Mouse (Mus musculus) left cerebral cortex, adult 2 months (tissue): ENCODE data around the gene Acod1. TPM values are rescaled to one million over a fixed set of nuclear protein-coding genes. Genes with fewer than 3 reads are reported as not detected.
A peak's percentile ranks its signal among the peaks of the same experiment; 100 is the strongest.

Experiments used
- DNase-seq, 2 experiments: peaks; one replicate each; pipeline ENCODE4 v3.0.0; 2021 to 2022; ENCODE audit warnings: low spot score in 2 of 2, mixed read lengths in 1 of 2; ENCODE audit errors: extremely low spot score in 1 of 2
- H3K27ac ChIP-seq: fragments of 200-600 bp; 2 replicates; pipeline ENCODE4 v1.8.1; 2022
- H3K4me3 ChIP-seq: fragments of 200-600 bp; 2 replicates; pipeline ENCODE4 v1.8.1; 2022
- CTCF ChIP-seq: fragments of 200-600 bp; IDR thresholded peaks from 2 replicates; pipeline ENCODE4 v1.8.1; 2022; ENCODE audit warnings: antibody characterized with exemption, mild to moderate bottlenecking, moderate library complexity
- intact Hi-C: fragments of 180-260 bp; cut with DNase I; formaldehyde crosslinking; loops from one replicate; pipeline ENCODE4 v1.15.1; 2025
- total RNA-seq, 2 experiments: library from RNA; stranded (reverse); gene quantifications; 2 replicates each; pipeline ENCODE4 v1.2.3; 2021

The Acod1 gene
- total RNA-seq, 2 experiments from 2014 or later, result not detected

- no peak for TF ChIP-seq CTCF
- intact Hi-C loops, result loop anchor here (10.0 kb wide), 2 partner anchors 378 to 568 kb away; no protein-coding TSS in a partner anchor
- Histone ChIP-seq H3K27ac (no peak overlapping the region), H3K4me3 (peak overlapping the region; percentile 97; the same call in 1 of the 2 replicates)
- DNase-seq, result no peak
Measured at GRCm38 (mm10) chr14:103096621-103097020, 49.8 kb downstream of the Acod1 start.

GRCm38 (mm10) chr14:103098213-103098586 lies 51.4 kb downstream of the Acod1 start:
- no peak for TF ChIP-seq CTCF
- no peak for DNase-seq
- intact Hi-C loops, result loop anchor here (10.0 kb wide), 2 partner anchors 377 to 567 kb away; no protein-coding TSS in a partner anchor
- Histone ChIP-seq H3K27ac (peak overlapping the region; percentile 90), H3K4me3 (peak overlapping the region; percentile 97)

- Histone ChIP-seq H3K27ac (peak overlapping the region; percentile 99), H3K4me3 (peak overlapping the region; percentile 97)
- DNase-seq, result peak; percentile 78 to 83
- intact Hi-C loops, result loop anchor here (1.0 to 10.0 kb wide), 3 partner anchors 28 to 566 kb away; partner anchors contain the start of gene Cln5
- TF ChIP-seq CTCF, result no peak
Measured at GRCm38 (mm10) chr14:103098587-103099235, 51.9 kb downstream of the Acod1 start.

DNA sequence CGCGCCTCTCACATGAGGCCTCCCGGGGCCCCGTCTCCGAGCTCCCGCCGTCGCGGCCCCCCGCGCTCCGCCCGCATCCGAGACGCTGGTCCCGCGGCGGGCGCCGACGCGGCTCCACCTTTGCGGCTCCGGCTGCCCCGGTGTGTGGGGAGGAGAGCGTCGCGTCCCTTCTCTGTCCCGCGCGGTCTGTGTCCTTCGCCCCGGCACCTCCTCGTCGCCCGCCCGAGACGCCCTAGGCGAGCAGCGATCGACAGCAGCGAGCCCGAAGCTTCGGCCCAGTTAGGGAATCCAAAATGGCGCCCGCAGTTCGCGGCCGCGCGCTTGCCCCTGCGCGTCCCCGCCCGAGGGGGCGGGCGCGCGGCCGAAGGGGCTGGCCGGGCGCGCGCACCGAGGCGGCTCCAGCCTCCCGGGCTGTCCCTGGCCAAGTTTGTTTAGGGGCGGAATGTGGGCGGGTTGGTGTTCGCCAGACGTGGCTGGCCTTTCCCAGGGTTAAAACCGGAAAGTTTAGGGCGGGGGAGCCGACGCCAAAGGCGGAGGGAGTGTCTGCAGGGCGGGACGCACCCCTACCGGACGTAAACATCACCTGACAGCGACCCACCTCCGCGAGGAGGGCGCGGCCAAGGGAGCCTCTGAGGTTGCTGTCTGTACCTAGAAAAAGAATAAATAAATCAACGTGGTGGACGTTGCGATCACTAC lies 52.6 kb downstream of the Acod1 start, which contains the start of gene Fbxl3:
TSS of gene Fbxl3 (minus strand) at position 329 of the 696 bp plus-strand sequence.
- peak within 1 kb of the TSS; percentile 99 for H3K27ac ChIP-seq
- intact Hi-C loops, result loop anchor here (1.0 to 10.0 kb wide), 3 partner anchors 29 to 565 kb away; partner anchors contain the start of gene Cln5
- peak; percentile 82 to 84 for DNase-seq
- no peak; the same call in 1 of the 2 replicates for TF ChIP-seq CTCF
- H3K4me3 ChIP-seq, result peak within 1 kb of the TSS; percentile 97

GRCm38 (mm10) chr14:103100296-103100695 lies 53.5 kb downstream of the Acod1 start:
- H3K4me3 ChIP-seq, result no peak overlapping the region
- no peak for DNase-seq
- no peak for TF ChIP-seq CTCF
- intact Hi-C loops, result no loop called here
- H3K27ac ChIP-seq, result peak overlapping the region; percentile 99; the same call in 1 of the 2 replicates

DNA sequence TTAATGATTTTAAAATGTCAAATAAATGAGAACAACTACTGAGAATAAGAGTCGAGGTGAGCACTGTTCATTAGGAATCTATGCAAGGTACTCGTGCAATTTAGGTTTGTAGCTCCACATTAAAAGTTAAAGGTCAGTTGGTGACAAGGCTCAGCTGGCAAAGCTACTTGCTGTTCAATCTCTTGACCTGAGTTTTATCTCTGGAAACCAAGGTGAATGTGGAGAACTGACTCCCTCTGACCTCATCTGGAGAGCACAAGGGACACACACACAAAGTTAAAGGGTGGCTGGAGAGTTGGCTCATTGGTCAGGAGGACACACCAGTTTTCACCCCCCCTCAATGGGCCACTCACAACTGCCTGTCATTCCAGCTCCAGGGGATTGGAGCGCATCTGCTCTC lies 54.4 kb downstream of the Acod1 start:
- no peak for TF ChIP-seq CTCF
- H3K27ac ChIP-seq, result no peak overlapping the region
- no peak overlapping the region for H3K4me3 ChIP-seq
- intact Hi-C loops, result no loop called here
- no peak for DNase-seq

GRCm38 (mm10) chr14:103102246-103102645 lies 55.5 kb downstream of the Acod1 start:
- intact Hi-C loops, result no loop called here
- TF ChIP-seq CTCF, result no peak
- no peak overlapping the region for H3K27ac ChIP-seq
- H3K4me3 ChIP-seq, result no peak overlapping the region
- no peak for DNase-seq

- Histone ChIP-seq H3K4me3 (no peak overlapping the region), H3K27ac (no peak overlapping the region)
- no peak for DNase-seq
- intact Hi-C loops, result no loop called here
- TF ChIP-seq CTCF, result no peak
Measured at GRCm38 (mm10) chr14:103102731-103103335, 56.1 kb downstream of the Acod1 start.

Other genes starting within 250 kb of the Acod1 start
- 10 to 100 TPM; 44.8 to 54.3 TPM for gene Kctd12, start 64.3 kb upstream of the Acod1 start, total RNA-seq
- gene Cln5, start 23.2 kb downstream of the Acod1 start, total RNA-seq, result 10 to 100 TPM in 1 of 2 experiments, 1 to 10 TPM in 1; 7.7 to 11.6 TPM
- 100 to 1,000 TPM in 1 of 2 experiments, 10 to 100 TPM in 1; 99.8 to 105 TPM for gene Fbxl3, start 52.6 kb downstream of the Acod1 start, total RNA-seq